ENCODE assay signal across 24 mouse cellular contexts in the genomic region with DNA sequence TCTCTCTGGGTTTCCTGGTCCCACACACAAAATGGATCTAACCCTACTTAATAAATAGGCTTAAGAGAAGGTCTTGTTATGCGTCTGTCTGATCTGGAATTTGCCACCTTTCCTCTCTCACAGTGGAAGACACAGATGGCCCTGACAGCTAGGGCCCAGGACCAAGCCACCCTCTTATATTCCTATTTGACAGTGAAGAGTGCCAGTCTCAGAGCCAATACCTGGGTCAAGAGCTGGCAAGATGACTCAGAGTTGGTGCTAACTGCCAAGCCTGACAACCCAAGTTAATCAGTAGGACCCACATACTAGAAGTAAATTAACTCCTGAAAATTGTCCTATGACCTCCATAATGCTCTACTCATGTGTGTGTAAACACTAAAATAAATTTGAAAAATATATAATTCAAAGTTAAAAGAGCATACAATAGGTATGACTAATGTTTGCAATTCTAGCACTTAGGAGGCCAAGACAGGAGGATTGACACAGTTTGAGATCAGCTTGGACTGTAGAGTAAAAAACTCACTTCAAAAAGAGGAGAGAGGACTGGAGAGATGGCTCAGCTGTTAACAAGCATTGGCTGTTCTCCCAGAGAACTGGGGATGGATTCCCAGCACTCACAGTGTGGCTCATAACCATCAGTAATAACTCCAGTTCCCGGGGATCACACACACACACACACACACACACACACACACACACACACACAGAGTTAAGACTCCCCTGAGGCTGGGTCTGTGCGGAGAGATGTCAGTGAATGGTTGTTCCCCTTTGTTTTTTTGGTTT. TPM values are rescaled to one million over a fixed set of nuclear protein-coding genes. Genes with fewer than 3 reads are reported as not detected.
DNase-seq lines count a peak whose midpoint lies in the region; ATAC-seq lines count a peak whose summit lies in the region.
"Had no signal": no experiment of that assay in that cellular context is flagged by ENCODE, and none has a peak within 500 bp of the region (broad histone marks: within the 10 kb centered on the region; RNA-seq: fewer than 3 reads in every experiment).

No protein-coding gene starts in this region.

- no peak overlapping the region for H3K27ac ChIP-seq in kidney, embryonic 15.5 days
- no peak overlapping the region for H3K27ac ChIP-seq in intestine, embryonic 15.5 days
- H3K27ac ChIP-seq: heart, embryonic 15.5 days; hindbrain, embryonic 13.5 days; liver, embryonic 13.5 days; macrophage; neural tube, embryonic 15.5 days had no signal

- WGBS in kidney, embryonic 15.5 days: 95% methylated on average over 3 of the region's 3 CpGs
- WGBS in intestine, embryonic 15.5 days: 86% methylated on average over 3 of the region's 3 CpGs

- H3K4me3 ChIP-seq in kidney, embryonic 15.5 days (replicated peaks): no peak overlapping the region
- H3K4me3 ChIP-seq in intestine, embryonic 15.5 days (replicated peaks): no peak overlapping the region
- H3K4me3 ChIP-seq: heart, embryonic 15.5 days; hindbrain, embryonic 13.5 days; liver, embryonic 13.5 days; neural tube, embryonic 15.5 days had no signal

- ATAC-seq in kidney, embryonic 15.5 days (replicated peaks; ENCODE audit: low FRiP score): no peak
- ATAC-seq in intestine, embryonic 15.5 days: no peak
- ATAC-seq: forebrain, embryonic 14.5 days had no signal

- no peak overlapping the region for H3K9ac ChIP-seq in kidney, embryonic 15.5 days
- no peak overlapping the region for H3K9ac ChIP-seq in intestine, embryonic 15.5 days
- H3K9ac ChIP-seq: heart, embryonic 15.5 days; hindbrain, embryonic 13.5 days; liver, embryonic 13.5 days; neural tube, embryonic 15.5 days had no signal

- H3K4me1 ChIP-seq in kidney, embryonic 15.5 days: peaks cover 21% of the 10 kb centered on the region; the same call in 1 of the 2 replicates
- H3K4me1 ChIP-seq in intestine, embryonic 15.5 days (replicated peaks): peaks cover 3% of the 10 kb centered on the region; the same call in 1 of the 2 replicates
- H3K4me1 ChIP-seq: liver, embryonic 13.5 days had no signal

- DNase-seq in kidney, adult 9 months: peak; percentile 69
- DNase-seq in brain, adult 2 months (ENCODE audit: low read depth, low spot score): peak; percentile 91
- DNase-seq in cerebellum, adult 18-20 months: peak; percentile 71 to 83
- peak; percentile 74 to 85 for DNase-seq in cerebellum, postnatal 14 days
- DNase-seq in adrenal gland, postnatal 36 days: no peak
- DNase-seq: adrenal gland, adult 2 months; B cell, adult 2 months; gastrocnemius, postnatal 36 days; heart, postnatal 36 days; kidney, adult 8-10 months; kidney, postnatal 4 days; liver, embryonic 13.5 days; lung, adult 2 months; right cerebral cortex, adult 18-20 months; thymus, adult 2 months had no signal

- no peaks in the 10 kb centered on the region for H3K9me3 ChIP-seq in kidney, embryonic 15.5 days (replicated peaks)
- no peaks in the 10 kb centered on the region for H3K9me3 ChIP-seq in intestine, embryonic 15.5 days
- H3K9me3 ChIP-seq: G1E; heart, embryonic 15.5 days; hindbrain, embryonic 13.5 days; liver, embryonic 13.5 days; neural tube, embryonic 15.5 days had no signal

- H3K27me3 ChIP-seq in kidney, embryonic 15.5 days: no peaks in the 10 kb centered on the region
- no peaks in the 10 kb centered on the region for H3K27me3 ChIP-seq in intestine, embryonic 15.5 days (replicated peaks)
- H3K27me3 ChIP-seq: heart, embryonic 15.5 days; hindbrain, embryonic 13.5 days; liver, embryonic 13.5 days; neural tube, embryonic 15.5 days had no signal

- no peaks in the 10 kb centered on the region for H3K36me3 ChIP-seq in kidney, embryonic 15.5 days
- H3K36me3 ChIP-seq in intestine, embryonic 15.5 days: no peaks in the 10 kb centered on the region
- H3K36me3 ChIP-seq: G1E; heart, embryonic 15.5 days; liver, embryonic 13.5 days; neural tube, embryonic 15.5 days had no signal

- no peak overlapping the region for H3K4me2 ChIP-seq in kidney, embryonic 15.5 days
- no peak overlapping the region for H3K4me2 ChIP-seq in intestine, embryonic 15.5 days (replicated peaks)
- H3K4me2 ChIP-seq: heart, embryonic 15.5 days; hindbrain, embryonic 13.5 days; liver, embryonic 13.5 days; neural tube, embryonic 15.5 days had no signal

RNA-seq across cellular contexts. Expression of a gene that starts 11.9 kb away (rescaled TPM):
- 27.7 and 30.6 TPM in 2 replicates for polyA plus RNA-seq in kidney, embryonic 15.5 days (2015; fragmentation: Nextera tagmentation; extraction: Ambion mirVana)
- polyA plus RNA-seq in intestine, embryonic 15.5 days (2015; fragmentation: Nextera tagmentation; extraction: Ambion mirVana): 51.8 and 52.0 TPM in 2 replicates
- total RNA-seq in adrenal gland, postnatal 36 days (2021): 10 to 100 TPM; 19.6 to 28.8 TPM

RNA-seq across cellular contexts. Expression of a gene that starts 39.8 kb away (rescaled TPM):
- polyA plus RNA-seq in kidney, embryonic 15.5 days (2015; fragmentation: Nextera tagmentation; extraction: Ambion mirVana): 0.40 TPM in 1 of 2 replicates, not detected in the other
- 2.6 and 4.0 TPM in 2 replicates for polyA plus RNA-seq in intestine, embryonic 15.5 days (2015; fragmentation: Nextera tagmentation; extraction: Ambion mirVana)
- total RNA-seq in adrenal gland, postnatal 36 days (2021): not detected
- total RNA-seq: adrenal gland, adult 2 months; gastrocnemius, postnatal 36 days; heart, adult 8-10 months; heart, postnatal 36 days had no signal
- polyA plus RNA-seq: adrenal gland, adult 2 months; G1E; liver, embryonic 13.5 days; macrophage had no signal

Comparison
In these comparisons a context has a peak if more than half of its experiments do, and no peak if none do; other contexts are left out.
1. DNase-seq: peak in kidney, adult 9 months (single experiment), brain, adult 2 months (single experiment), cerebellum, adult 18-20 months (2 of 2) and cerebellum, postnatal 14 days (2 of 2); none in adrenal gland, postnatal 36 days (0 of 2).